Mouse (Mus musculus) B cell, adult 2 months (primary cell): Measurements from ENCODE around the gene Atg4c.

Source experiments
- DNase-seq, 2 experiments: peaks; one replicate each; pipeline ENCODE4 v3.0.0; 2022

The Atg4c gene

DNA sequence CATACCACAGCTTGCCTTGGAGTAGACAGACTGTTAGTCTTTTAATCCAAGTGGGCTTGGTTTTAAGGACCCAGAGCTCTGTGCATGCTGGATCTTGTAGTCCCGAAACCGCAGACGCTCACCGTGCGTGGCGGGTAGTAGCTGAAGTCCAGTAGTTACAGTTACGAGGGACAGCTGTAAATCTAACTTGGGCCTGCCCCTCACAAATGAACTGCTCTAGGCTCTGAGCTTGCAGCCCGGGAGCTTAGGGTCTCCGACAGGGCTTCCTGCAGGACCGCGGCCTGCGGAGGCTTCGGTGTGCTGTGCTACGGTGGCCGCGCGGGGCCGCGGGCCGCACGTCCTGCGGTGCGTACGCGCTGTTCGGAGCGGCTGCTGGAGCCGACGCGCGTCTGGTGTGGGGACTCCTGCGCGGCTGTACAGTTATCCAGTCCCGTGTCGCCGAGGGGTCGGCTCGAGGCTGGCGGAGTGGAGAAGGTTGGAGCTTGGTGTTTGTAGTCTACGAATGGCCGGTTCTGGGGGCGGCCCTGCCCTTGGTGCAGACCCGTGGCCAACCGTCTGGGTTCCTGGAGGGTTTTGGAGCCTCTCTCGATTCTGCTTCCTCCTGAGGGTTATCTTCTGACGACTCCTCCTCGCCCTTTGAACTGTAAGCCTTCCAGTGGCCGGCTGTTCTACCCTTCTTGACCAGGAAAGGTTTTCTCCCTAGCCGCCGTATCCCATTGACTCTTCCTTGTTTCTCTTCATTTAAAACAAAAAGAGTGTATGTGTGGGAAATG, at the start of gene Atg4c:
TSS of gene Atg4c (plus strand) at position 125 of the 773 bp plus-strand sequence.
- DNase-seq, result peak; percentile 79 to 85

DNA sequence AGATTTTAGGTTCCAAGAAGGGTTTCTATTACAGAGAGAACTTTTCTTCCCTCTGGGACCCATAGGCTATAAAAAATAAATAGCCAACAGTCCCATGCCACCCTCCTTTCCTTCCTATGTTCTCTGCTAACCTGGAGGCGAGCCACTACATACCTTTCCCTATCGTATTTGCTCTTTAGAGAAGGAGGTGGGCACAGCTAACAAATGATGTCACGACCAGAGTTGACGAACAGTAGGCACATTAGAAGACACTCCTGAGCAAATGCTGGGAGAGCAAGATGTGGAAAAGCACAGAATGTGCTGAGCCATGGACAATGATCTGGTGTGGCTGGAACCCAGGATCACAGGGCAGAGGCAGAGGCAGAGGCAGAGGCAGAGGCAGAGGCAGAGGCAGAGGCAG, 42.3 kb upstream of the Atg4c start:
- DNase-seq, result no peak

DNA sequence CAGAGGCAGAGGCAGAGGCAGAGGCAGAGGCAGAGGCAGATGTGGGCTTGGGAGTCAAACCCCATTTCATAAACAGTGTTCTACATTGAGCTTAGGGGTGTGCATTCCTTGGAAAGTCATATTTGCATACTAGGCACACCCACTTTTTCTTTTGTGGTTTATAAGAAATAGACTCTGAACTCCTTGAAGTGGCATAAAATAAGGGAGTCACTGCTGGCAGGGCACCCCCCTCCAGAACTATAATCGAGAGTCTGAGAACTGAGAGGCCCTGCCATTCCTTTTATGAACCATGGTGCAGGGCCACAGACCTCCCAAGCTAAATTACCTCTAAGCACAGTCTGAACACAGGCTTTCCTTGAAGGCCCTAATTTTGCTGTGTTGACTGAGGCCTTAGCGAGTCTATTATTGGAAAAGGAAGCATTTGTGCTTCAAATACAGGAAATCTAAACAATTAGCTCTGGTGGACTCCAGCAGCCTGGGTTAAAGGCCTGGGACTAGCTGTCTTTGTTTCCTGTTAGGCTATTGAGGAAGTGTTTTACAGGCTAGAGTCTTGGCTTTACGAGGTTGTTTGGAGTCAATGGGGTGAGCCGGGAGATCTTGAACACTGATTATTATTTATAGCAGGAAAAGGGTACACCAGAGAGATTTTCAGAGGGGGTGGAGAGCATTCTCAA, 41.7 kb upstream of the Atg4c start:
- no peak for DNase-seq

DNA sequence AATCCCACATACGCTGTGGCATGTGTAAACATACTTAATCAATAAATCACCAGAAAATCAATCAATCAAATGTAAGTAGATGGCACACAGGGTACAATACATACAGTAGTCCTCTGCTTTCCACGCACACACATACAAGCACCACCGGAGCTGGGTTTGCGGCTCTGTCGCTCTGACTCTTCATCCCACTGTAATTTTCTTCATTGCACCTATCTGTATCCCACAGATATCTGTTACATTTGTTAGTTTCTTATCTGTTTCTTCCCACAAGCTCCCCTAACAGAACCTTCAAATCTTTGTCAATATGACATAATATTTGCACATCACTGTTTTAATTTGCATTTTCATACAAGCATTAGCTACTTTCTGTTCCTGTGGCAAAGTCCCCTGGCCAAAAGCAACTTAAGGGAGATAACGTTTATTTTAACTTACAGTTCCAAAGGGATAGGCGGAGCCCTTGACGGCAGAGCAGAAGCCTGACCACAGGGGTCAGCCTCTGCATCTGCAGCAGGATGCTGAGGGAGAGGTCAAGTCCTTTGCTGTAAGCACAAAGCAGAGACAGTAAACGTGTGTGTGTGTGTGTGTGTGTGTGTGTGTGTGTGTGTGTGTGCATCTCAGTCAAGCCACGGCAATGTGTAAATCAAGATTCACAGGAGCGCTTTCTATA, 37.0 kb upstream of the Atg4c start:
- no peak for DNase-seq

DNA sequence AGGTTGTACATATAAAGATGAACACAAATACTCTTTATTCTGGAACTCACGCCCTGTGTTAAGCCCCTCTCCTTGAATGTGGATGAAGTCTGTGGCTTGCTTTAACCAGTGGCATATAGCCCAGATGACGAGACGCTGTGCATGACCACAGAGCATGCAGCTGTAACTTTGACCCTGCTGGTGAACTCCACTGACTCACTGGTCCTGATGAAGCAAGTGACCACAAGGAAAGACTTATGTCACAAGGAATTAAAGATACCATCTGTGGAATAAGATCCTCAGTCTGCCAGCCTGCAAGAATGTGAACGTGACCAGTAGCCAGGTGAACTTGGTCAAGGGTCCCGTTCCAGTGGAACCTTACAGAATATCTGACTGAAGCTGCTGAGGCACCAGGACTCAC, 35.2 kb upstream of the Atg4c start:
- DNase-seq, result no peak

DNA sequence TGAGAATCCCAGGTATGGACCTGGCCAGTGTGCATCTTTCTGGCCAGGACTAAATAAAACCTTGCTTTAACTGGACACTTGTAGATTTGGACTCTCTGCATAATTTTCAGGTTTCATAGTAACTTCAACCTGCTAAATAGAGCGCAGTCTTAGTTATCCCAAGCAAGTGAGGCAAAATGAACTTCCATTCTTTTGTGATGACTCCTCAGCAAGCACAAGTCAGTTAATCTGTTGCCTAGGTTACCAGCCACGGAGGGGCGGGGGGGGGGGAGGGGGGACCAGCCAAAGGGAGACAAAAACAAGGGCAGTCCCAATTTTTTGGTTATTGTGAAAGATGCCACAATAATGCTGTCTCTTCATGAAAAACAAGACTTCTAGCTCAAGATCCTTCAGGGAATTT, 33.3 kb upstream of the Atg4c start:
- DNase-seq, result no peak

DNA sequence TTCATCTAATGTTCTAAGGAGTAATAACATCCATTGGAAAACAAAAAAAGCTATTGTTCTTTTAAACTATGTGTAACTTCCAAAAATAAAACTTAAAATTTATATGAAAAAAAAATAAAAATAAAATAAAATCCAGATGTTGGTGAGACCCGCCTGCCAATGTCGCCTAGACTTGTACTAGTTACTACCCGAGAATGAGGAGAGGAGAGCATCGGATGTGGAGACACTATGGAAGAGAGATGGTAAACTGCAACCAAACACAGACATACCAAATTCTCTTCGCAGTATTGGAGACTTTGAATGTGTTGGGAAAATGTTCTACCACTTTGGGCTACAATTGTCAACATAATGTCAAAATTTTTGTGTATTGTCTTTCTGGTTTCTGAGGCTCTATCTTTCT, 32.8 kb upstream of the Atg4c start:
- no peak for DNase-seq

DNA sequence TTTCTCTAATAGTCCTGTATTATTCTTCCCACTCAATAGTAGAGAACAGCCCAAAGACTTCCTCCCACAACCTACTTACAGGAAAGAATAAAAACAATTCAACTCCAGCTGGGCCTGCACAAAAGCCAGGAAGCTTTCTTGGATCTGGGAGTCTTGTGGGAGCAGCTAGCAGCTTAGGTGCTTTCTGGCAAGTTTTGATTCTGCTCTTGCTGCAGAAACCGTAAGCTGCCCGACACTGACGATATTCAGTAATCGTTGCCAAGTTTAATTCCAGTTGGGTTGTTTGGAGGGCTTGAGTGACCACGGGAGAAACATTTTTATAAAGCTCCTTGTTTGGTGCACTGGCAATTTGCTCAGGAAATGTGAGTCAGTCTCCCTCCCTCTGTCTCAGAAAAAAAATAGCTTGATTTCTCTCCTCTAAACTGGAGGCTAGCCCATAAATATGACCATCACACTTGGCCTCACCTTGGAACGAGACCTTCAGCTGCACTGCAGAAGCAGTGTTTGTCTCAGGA, 32.2 kb upstream of the Atg4c start:
- DNase-seq, result no peak

DNA sequence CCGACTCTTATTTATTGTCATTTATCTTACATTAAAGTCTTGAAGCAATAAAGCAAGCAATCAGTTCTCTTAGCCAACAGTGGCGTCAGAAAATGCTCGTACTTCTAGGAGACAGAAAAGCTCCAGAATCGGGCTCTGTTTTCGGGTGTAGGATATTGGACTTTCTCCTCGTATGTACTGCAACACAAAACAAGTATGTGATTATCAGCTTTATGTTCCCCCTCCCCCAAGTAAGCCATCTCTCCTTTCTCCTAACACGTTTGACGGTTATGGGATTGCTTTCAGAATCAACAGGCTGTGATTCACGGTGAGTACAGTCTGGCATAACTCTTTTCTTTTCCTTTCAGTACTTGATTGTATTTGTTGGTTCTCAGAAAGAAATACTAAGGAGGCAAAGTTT, 30.7 kb upstream of the Atg4c start:
- no peak for DNase-seq

DNA sequence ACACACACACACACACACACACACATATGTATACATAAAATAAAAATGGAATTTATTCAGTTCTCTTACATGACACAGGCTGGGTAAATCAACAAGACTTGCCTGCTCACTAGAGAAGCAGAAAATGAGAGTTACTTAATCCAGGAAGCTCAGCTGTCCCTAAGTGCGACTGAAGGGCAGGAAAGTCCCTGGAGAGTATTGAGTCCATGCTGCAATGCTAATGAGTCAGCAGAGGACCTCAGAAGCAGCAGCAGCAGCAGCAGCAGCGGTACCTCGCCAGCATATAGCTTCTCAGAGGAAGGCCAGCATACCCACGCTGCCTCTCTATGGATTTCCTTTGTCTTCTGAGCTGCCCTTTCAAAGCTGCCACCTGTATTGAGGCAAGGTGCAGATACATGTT, 30.2 kb upstream of the Atg4c start:
- DNase-seq, result no peak

DNA sequence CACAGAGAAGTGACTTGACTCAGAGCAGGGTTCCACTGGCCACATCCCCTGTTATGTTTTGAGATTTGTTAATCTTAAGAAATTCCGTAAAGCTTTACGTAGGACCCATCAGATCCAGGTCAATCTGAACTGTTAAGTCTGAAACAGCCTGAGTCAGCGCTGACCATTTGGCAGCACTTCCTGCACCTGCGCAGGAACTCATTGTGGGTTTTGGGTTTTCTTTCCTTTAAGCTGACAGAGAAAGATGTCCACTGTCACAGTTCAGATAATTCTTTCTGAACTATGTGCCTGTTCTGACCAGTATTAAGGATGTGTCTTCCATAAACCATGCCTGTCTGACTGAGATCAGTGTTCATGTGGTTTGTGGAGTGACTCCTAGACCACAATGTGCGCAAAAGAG, 24.9 kb upstream of the Atg4c start:
- no peak for DNase-seq

DNA sequence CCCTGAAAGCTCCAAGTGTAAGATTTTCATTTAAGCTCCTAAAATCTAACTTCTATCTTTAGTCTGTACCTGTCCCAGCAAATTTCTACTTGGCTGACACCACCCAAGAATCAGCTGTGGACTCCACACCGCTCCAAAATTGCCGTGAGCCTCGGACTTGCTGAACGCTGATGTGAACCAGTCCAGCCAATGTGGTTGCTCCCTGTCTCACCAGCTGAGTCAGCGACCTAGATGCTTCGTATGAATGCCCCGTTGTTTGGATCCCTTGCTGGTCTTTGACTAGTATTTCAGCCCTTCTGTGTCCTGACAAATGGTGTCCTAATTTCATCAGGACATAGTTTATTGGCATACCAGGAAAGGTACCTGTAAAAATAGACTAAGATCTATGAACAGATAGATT, 19.5 kb upstream of the Atg4c start:
- no peak for DNase-seq

DNA sequence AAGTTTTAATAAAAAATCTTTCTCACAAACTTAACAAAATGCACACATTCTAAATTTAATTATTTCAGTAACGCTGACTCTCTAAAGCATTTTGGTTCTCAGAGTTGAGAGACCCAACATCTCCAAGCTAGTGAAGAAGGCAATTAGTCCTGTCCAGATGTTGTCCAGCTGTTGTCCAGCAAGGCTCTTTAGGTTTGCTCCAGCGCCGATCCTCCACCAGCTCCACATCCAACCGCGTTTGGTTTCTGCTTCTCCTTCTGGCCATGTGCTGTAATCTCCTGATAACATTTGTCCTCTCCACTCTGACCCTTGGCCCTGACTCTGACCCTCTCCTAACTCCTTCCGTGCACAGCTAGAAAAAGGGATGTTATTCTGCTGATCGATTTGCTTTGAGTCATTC, 16.9 kb upstream of the Atg4c start:
- DNase-seq, result no peak

DNA sequence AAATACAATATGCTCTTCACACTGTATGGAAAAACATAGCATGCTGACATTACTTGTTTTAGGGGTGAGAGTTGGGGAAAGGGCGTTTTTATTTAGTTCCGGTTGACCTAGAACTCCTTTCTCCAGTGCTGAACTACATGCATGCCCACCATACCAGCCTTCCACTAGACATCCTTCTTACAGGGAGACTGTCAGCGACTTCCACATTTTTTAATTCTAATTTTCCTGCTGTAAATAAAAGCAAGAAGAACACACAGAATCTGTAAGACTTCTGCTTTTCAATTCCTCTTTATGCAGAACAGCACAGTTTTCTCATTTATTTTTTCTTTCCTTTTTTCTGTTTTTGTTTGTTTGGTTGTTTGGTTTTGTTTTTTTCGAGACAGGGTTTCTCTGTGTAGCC, 16.5 kb upstream of the Atg4c start:
- DNase-seq, result no peak

DNA sequence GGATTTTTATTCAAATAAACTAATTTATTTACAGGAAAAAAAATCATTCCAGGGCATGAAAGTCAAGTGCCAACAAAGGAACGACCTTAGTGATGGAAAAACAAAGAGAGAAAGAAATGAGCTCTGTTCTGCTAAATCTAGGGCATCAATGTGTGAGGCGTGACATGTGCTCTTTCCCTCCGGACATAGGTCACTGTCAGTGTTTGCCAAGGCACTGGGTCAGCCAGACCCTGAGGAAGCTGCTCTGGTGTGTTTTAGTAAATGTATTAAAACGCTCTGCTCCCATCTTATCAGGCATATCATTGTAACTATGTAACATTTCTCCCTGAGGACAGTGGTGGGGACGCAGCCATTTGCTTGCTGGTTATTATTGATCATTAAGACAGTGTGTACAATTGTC, 14.9 kb upstream of the Atg4c start:
- no peak for DNase-seq

DNA sequence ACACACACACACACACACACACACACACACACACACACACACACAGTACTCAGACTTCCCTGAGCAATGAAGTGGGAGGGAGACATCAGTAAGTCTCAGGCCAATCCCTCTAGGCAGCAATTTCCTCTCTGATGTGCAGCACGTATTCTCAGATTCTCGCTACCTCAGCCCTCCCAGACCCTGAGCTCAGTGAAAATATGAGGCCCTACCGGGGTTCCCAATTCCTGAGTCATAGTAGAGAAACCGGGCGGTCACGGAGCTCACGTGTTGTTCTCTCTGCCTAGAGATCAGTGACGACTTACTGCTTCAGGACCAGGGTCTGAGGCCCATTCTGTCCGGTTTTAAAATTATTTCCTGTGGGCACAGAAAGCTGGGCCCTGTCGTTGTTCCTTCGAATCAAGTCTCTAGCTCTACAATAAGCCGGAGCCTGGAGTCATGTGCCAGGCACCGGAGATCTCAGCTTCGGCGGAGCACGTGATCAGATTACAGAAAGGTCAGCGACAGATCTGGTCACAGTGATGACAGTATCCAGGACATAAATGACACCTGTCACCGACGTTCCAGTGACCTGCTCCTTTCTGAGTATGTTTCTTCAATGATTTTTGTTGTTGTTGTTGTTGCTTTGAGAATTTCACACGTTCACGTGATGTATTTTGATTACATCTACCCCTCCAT, 14.2 kb upstream of the Atg4c start:
- DNase-seq, result no peak

DNA sequence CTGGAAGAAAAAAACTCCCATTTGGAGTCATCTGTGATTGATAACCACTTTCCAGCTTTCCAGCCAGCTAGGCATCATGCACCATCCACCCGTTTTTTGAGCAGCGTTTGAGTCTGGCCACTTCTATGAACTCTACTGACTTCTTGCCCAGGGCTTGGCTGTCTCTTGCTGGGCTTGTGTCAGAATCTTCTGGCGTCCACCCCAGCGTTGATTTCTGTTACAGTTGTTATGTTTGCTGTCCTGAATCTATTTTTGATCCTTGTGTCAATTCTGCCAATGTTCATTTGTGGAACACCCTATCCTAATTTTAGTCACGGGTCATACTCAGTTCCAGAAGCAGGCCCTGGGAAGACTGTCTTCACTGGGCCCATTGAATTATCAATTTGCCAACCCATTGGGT, 12.8 kb upstream of the Atg4c start:
- no peak for DNase-seq

DNA sequence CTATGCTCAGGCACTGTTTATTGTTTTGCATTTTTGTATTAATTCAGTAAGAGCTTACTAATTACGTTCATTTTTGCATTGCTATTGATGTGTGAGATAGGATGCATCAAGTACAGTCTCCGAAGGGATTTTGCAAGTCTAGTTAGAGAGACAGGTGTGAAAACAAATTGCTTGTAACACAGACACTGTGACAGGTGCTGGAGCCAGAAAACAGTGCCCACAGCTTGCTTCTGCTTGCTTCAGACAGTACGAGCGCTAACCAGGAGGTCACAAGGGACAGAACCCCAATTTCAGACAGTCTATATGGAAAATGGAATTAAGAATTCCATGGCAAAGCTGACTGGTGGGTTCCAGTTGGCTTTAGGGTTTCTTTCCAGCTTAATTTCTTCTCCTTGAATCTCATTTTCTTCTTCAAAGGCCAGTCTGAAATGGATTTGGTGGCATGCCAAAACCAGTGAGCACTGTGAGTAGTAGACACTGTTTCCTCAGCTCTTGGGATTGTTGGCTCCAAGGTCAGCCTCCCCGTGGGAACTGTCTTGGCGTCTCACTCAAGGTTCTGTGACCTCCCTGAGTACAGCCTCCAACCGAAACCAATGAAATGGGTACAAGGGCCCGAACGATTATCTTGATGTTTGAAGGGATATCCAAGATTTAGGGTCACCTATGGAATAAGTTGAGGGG, 11.9 kb upstream of the Atg4c start:
- no peak for DNase-seq

DNA sequence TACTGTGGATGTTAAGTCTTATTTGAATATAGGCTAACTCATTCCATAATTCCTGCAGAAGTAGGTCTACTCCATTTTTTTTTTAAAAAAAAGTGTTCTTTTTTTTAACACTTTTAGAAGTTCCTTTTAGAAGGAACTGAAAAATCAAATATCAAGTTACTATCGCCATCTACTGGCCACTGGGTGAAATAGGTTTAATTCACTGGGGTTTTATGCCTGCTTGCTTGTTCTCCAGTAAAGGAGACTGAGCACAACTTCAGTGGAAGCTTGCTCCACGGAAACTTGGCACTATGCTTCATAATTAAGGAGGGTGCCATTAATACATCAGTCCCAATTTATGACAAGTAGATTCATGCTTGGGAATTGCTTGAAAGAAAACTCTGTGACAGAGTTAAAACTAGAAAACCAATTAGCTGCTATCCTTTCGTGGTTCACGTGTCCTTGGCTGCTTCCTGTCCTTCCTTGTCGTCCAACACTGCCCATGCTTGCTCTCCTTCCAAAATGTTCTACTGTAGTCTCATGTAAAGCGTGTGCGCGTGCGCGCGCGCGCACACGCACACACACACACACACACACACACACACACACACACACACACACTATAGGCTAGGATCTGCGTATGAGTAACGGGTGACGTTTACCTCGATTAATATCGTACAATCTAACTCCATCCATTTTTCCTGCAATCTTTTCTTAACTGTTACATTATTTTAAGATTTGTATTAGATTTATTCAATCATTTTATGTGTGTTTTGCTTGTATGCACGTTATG, 10.9 kb upstream of the Atg4c start:
- peak; percentile 30 to 32 for DNase-seq

DNA sequence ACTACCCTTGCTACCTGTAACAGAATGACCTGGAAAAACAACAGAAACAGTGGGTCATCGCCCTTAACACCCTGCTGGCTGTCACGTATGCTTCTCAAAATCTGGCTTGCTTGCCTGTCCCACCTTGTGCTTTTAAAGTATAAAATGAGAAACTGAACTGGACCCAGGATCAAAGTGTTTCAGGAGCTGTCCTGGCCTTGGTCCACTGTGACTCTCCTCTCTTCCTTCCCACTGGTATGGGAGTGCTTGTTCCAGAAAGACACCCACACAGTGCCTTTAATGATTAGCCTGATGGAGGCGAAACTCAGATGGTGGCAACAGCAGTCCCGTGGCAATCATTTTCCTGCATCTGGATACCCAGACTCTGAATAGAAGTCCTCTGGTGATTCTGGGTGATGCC, 9.1 kb upstream of the Atg4c start:
- DNase-seq, result no peak

DNA sequence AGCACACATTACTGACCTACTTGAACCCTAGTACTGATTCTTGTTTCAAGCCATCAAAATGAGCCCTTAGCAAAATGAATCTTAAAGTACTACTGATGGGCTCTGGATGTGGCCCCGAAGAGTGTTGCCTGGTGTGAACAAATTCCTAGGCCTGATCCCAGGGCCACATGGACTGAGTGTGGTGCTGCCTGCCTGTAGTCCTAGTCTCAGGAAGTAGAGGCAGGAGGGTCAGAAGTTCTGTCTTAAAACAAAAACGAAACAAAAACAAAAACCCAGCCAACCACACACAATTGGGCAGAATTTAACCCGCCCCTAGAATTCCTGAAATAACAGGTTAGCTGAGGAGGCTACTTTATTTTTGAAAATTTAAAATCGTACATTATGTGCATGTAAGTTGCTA, 8.4 kb upstream of the Atg4c start:
- no peak for DNase-seq
